Mouse (Mus musculus) small intestine, adult 2 months (tissue): ENCODE results near the gene Cry1.

Source experiments
- CTCF ChIP-seq: fragments of 200-500 bp; IDR thresholded peaks from 2 replicates; pipeline ENCODE4 v1.5.1; 2012; ENCODE audit warnings: low read depth, mild to moderate bottlenecking, control low read depth, inconsistent platforms, low read length, moderate library complexity, mixed read lengths; ENCODE audit not compliant: insufficient replicate concordance, insufficient read length; ENCODE audit errors: extremely low read depth
- POLR2A ChIP-seq: fragments of 200-500 bp; IDR thresholded peaks from 2 replicates; pipeline ENCODE4 v1.6.1; 2012; ENCODE audit warnings: low read depth, mild to moderate bottlenecking, control low read depth, inconsistent platforms, low read length, moderate library complexity

DNA sequence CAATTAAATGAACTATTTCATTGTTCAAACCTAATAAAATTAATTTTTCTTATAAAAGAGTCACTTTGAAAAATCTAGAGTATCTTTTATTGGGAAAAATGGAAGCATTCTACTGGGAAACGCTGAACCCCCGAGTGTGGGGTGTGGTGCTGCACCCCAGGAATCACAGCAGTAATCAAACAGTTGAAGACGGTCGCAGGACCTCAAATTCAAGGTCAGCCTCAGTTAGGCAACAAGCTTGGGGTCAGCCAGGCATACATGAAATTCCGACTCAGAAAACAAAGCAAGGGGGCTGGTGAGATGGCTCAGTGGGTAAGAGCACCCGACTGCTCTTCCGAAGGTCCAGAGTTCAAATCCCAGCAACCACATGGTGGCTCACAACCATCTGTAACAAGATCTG, 27.4 kb downstream of the Cry1 start:
- TF ChIP-seq CTCF (no peak), POLR2A (no peak)
